Mouse (Mus musculus): ENCODE results near the gene Dlat. TPM values are rescaled to one million over a fixed set of nuclear protein-coding genes. Genes with fewer than 3 reads are reported as not detected.

The Dlat gene
- polyA plus RNA-seq, 1 experiment from 2014 or later: 42.5 TPM

DNA sequence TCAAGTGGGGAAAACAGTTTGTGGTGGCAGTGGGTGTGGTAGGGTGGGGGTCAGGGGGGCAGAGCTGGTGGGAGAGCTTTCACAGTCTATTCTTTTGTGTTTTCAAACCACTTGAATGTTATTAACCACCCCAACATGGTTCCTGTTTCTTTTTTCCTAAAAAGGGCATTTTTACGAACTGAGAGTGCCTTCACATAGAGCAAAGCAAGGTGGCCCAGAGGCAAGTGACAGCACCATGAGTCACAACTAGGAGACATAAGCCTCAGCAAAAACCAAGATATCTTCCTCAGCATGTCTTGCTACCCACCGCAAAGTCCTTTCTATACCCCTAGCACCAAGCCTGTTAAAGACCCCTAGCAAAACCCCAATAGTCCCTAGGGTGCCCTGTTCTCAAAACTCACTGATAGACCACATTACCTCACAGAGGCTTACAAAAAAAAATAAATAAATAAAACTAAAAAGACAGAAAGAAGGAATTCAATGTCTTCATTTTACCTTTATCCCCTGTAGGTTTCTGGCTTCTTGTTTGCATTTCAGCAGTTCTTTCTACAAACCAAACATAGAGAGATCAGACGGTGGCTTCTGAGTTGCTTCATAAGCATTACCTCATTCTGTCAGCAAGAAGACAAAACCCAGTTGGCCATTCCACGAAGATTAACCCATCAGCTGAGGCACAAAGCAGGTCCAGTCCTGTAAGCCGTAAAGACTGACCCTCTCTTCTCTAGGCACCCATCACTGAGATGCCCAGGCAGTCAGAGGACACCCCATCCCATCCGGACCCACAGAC is 27.5 kb upstream of the Dlat start:
- H3K27me3 ChIP-seq: no peaks in the 10 kb centered on the region
- 0 out of 2 replicates have a peak, but pooled peaks cover 2% of the 10 kb centered on the region for H3K36me3 ChIP-seq
- H3K4me1 ChIP-seq: no peaks in the 10 kb centered on the region
- H3K9ac ChIP-seq: no peak overlapping the region
- H3K9me3 ChIP-seq: no peaks in the 10 kb centered on the region
- 71% methylated on average over 6 of the region's 6 CpGs for WGBS
- no peak for ATAC-seq (ENCODE audit: borderline replicate concordance, extremely low read depth, low FRiP score, low TSS enrichment)
- H3K27ac ChIP-seq: no peak overlapping the region
- H3K4me2 ChIP-seq: no peak overlapping the region
- H3K4me3 ChIP-seq: no peak overlapping the region

DNA sequence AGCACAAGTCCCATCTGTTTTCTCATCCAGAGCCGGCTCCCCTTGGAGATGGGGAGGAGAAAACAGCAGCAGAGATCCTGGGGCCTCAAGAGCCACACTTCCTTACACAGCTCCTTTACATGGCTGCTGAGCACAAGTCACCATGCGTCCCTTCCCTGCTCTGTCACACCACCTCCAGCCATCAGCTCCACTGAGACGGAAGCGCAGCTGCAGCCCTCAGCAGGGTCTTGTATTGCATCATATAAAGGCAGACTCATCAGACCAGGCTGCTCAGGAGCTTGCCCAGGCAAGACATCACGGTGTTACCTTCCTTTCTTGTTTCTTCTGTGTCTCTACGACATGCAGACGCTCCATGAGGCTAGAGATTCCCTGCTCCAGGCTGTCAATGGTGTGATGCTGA is 22.1 kb upstream of the Dlat start:
- Histone ChIP-seq H3K4me1 (no peaks in the 10 kb centered on the region), H3K9me3 (no peaks in the 10 kb centered on the region), H3K4me2 (no peak overlapping the region), H3K27me3 (no peaks in the 10 kb centered on the region), H3K27ac (no peak overlapping the region), H3K4me3 (no peak overlapping the region), H3K9ac (no peak overlapping the region), H3K36me3 (0 out of 2 replicates have a peak, but pooled peaks cover 5% of the 10 kb centered on the region)
- no peak for ATAC-seq (ENCODE audit: borderline replicate concordance, extremely low read depth, low FRiP score, low TSS enrichment)
- WGBS: 66% methylated on average over 7 of the region's 7 CpGs

GRCm38 (mm10) chr9:50679406-50679805 is 19.8 kb upstream of the Dlat start:
- Histone ChIP-seq H3K4me1 (no peaks in the 10 kb centered on the region), H3K9ac (no peak overlapping the region), H3K4me2 (no peak overlapping the region), H3K36me3 (0 out of 2 replicates have a peak, but pooled peaks cover 5% of the 10 kb centered on the region), H3K9me3 (no peaks in the 10 kb centered on the region), H3K27me3 (no peaks in the 10 kb centered on the region), H3K27ac (no peak overlapping the region), H3K4me3 (no peak overlapping the region)
- WGBS: 84% methylated on average over 1 of the region's 1 CpGs
- no peak for ATAC-seq (ENCODE audit: borderline replicate concordance, extremely low read depth, low FRiP score, low TSS enrichment)

DNA sequence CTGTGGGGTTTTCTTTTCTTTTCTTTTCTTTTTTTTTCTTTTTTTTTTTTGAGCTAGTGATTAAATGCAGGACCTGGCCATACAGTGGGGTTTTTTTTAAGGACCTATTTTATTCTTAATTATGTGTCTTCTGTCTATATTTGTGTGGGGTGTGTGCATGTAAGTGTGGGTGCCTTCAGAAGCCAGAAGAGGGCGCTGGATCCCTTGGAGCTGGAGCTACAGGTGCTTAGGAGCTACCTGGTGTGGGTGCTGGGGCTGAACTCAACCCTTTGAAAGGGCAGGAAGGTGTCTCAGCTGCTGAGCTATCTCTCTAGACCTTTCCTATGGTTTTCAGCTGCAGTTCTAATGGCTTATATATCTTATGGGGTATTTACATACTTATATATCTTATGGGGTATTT is 15.2 kb upstream of the Dlat start:
- H3K9ac ChIP-seq: no peak overlapping the region
- WGBS: 16% methylated on average over 1 of the region's 1 CpGs
- no peak for ATAC-seq (ENCODE audit: borderline replicate concordance, extremely low read depth, low FRiP score, low TSS enrichment)

GRCm38 (mm10) chr9:50670690-50671089 is 11.1 kb upstream of the Dlat start:
- Histone ChIP-seq H3K9me3 (no peaks in the 10 kb centered on the region), H3K36me3 (no peaks in the 10 kb centered on the region), H3K4me2 (no peak overlapping the region), H3K4me1 (no peaks in the 10 kb centered on the region), H3K4me3 (no peak overlapping the region), H3K9ac (no peak overlapping the region), H3K27me3 (no peaks in the 10 kb centered on the region), H3K27ac (no peak overlapping the region)
- 27% methylated on average over 5 of the region's 5 CpGs for WGBS
- ATAC-seq (ENCODE audit: borderline replicate concordance, extremely low read depth, low FRiP score, low TSS enrichment): no peak

More for the DNA sequence above, 15.2 kb upstream of the Dlat start:
- Histone ChIP-seq H3K27ac (no peak overlapping the region), H3K27me3 (no peaks in the 10 kb centered on the region), H3K4me1 (no peaks in the 10 kb centered on the region), H3K4me2 (no peak overlapping the region), H3K9me3 (no peaks in the 10 kb centered on the region), H3K4me3 (no peak overlapping the region), H3K36me3 (no peaks in the 10 kb centered on the region)

DNA sequence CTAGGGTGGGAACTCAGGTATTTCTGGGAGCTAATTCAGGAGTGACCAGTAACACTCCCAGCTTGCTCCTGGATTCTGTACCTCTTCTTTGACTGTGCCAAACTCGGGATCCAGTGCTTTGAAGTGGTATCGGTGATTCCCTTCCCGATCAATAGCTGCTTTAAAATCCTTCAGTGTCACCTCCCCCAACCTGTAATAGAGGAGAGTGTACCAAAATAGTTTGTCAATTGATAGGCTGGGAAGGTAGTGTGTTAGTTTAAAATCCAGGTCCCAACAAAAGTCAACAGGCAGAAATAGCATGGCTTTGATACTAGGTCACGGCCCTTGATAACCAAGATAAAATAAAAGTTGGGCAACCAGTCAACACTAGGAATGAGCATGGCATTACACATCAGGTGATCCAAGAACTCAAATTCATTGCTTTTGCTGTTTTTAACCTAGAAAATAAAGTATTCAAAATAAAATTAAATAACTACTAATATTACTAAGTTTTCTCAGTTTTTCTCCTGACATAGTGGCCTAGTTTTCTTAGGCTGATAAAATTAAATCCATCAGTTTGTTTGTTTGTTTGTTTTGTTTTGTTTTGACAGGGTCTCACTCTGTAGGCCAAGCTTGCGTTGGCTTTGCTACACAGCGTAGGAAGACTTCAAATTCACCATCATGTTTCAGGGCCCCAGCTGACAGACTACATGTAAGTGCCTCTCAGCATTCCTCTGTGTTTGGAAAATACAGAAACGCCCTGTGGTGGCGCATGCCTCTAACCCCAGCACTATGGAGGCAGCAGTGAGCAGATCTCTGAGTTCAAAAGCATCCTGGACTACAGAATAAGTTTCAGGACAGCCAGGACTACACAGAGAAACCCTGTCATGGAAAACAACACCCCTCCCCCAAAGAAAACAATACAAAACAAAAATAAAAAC is 8.3 kb upstream of the Dlat start:
- Histone ChIP-seq H3K36me3 (no peaks in the 10 kb centered on the region), H3K27ac (no peak overlapping the region), H3K9me3 (no peaks in the 10 kb centered on the region), H3K27me3 (no peaks in the 10 kb centered on the region), H3K4me3 (no peak overlapping the region), H3K4me2 (no peak overlapping the region), H3K4me1 (no peaks in the 10 kb centered on the region), H3K9ac (no peak overlapping the region)
- ATAC-seq (ENCODE audit: borderline replicate concordance, extremely low read depth, low FRiP score, low TSS enrichment): no peak
- WGBS: 68% methylated on average over 8 of the region's 8 CpGs

DNA sequence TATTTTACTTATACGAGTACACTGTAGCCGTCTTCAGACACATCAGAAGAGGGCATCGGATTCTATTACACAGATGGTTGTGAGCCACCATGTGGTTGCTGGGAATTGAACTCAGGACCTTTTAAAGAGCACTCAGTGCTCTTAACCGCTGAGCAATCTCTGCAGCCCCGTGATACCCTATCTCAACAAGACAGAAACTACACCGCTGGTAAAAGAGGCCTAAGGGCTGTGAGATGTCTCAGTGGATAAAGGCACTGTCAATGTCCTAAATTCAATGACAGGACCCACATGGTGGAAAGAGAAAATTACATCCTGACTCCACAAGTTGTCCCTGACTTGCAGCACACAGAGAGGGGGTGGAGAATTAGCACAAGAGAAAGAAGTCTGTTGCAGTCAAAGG is 6.9 kb upstream of the Dlat start:
- WGBS: 76% methylated on average over 6 of the region's 6 CpGs
- no peak overlapping the region for H3K9ac ChIP-seq
- no peaks in the 10 kb centered on the region for H3K9me3 ChIP-seq
- no peak overlapping the region for H3K27ac ChIP-seq
- H3K4me2 ChIP-seq: no peak overlapping the region
- ATAC-seq (ENCODE audit: borderline replicate concordance, extremely low read depth, low FRiP score, low TSS enrichment): no peak
- no peaks in the 10 kb centered on the region for H3K4me1 ChIP-seq
- H3K27me3 ChIP-seq: no peaks in the 10 kb centered on the region
- H3K4me3 ChIP-seq: no peak overlapping the region
- no peaks in the 10 kb centered on the region for H3K36me3 ChIP-seq

- Histone ChIP-seq H3K27ac (no peak overlapping the region), H3K9me3 (no peaks in the 10 kb centered on the region), H3K4me2 (no peak overlapping the region), H3K36me3 (no peaks in the 10 kb centered on the region), H3K4me3 (no peak overlapping the region), H3K4me1 (peaks cover 3% of the 10 kb centered on the region), H3K9ac (no peak overlapping the region), H3K27me3 (no peaks in the 10 kb centered on the region)
- no peak for ATAC-seq (ENCODE audit: borderline replicate concordance, extremely low read depth, low FRiP score, low TSS enrichment)
- WGBS: 84% methylated on average over 5 of the region's 5 CpGs
Observed at GRCm38 (mm10) chr9:50664826-50665225, 5.2 kb upstream of the Dlat start.

DNA sequence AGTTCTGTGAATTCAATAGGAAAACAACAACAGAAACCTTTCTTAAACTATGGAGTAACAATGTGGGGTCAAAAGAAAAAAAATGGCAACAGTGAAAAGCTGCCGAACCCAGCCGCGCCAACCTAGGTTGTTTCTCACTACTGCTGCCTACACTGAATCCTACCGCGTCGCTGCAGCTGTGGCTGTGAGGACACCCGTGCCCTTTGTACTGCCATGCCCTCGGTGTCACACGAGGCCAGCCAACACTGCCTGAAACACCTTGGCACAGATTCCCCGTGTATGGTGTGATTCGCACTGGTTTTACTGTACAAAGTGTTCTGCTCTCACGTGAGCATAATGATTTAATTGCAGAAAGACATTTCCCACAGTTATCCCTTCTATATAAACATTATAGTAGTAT is 851 bp upstream of the Dlat start:
- no peaks in the 10 kb centered on the region for H3K9me3 ChIP-seq
- no peak for ATAC-seq (ENCODE audit: borderline replicate concordance, extremely low read depth, low FRiP score, low TSS enrichment)

DNA sequence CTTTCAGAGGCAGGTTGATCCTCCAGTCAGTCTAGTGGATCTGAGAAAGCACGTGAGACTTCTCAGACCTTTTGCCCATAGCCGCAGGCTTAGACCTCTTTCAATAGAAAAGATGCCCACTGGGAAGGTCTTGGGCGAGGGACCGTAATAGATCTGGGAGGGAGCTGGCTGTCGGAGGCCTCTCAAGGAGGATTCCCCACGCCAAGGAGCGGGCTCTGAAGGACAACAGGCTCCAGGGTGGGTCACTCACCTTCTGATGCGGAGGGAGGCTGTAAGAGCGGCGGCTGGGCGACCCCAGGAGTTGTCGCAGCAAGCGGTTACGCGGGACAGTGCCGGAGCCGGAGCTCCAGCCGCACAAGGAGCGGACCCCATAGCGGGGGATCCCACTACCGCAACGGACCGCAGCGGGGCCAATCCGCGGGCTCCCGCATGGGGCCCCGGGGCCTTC is 615 bp downstream of the Dlat start:
- peaks cover 7% of the 10 kb centered on the region for H3K36me3 ChIP-seq
- no peaks in the 10 kb centered on the region for H3K27me3 ChIP-seq
- 0% methylated on average over 28 of the region's 28 CpGs for WGBS
- H3K27ac ChIP-seq: peak overlapping the region; percentile 83
- H3K4me1 ChIP-seq: peaks cover 13% of the 10 kb centered on the region
- H3K9ac ChIP-seq: peak overlapping the region; percentile 72
- no peaks in the 10 kb centered on the region for H3K9me3 ChIP-seq
- peak; percentile 36 for ATAC-seq (ENCODE audit: borderline replicate concordance, extremely low read depth, low FRiP score, low TSS enrichment)
- peak overlapping the region; percentile 69 for H3K4me3 ChIP-seq
- peak overlapping the region; percentile 67 for H3K4me2 ChIP-seq

More for the DNA sequence above, 851 bp upstream of the Dlat start:
- WGBS: 15% methylated on average over 12 of the region's 12 CpGs
- Histone ChIP-seq H3K27ac (no peak overlapping the region), H3K4me1 (peaks cover 13% of the 10 kb centered on the region), H3K9ac (peak overlapping the region; percentile 72; the same call in 1 of the 2 replicates), H3K27me3 (no peaks in the 10 kb centered on the region), H3K4me3 (peak overlapping the region; percentile 69), H3K4me2 (peak overlapping the region; percentile 67), H3K36me3 (peaks cover 5% of the 10 kb centered on the region)

- Histone ChIP-seq H3K36me3 (peaks cover 12% of the 10 kb centered on the region), H3K9me3 (no peaks in the 10 kb centered on the region), H3K4me1 (peaks cover 13% of the 10 kb centered on the region), H3K27ac (no peak overlapping the region), H3K4me2 (peak overlapping the region; percentile 67), H3K9ac (peak overlapping the region; percentile 72), H3K27me3 (no peaks in the 10 kb centered on the region), H3K4me3 (peak overlapping the region; percentile 69)
- whole genome bisulfite sequencing: 17% methylated on average over 5 of the region's 5 CpGs
- ATAC-seq (ENCODE audit: borderline replicate concordance, extremely low read depth, low FRiP score, low TSS enrichment): no peak
Observed at GRCm38 (mm10) chr9:50658391-50658790, 1.2 kb downstream of the Dlat start.

DNA sequence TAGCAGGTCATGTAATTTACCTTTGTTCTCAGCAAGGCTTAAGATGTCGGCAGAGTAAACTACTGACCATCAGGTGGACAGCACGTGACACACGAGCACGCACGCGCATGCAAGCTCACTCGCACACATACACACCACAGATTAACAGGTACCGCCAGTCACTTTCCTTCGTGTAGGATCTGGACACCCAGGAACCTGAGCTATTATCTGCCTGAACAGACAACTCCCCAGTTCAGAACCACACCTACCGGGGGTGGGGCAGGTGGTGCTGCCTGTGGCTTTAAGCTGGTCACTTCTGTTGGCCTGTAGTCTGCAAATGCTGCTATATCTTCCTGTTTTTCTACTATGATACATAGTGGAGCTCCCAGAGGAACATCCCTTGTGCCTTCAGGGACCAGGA is 9.1 kb downstream of the Dlat start:
- 95% methylated on average over 10 of the region's 10 CpGs for WGBS

More for the DNA sequence above, 9.1 kb downstream of the Dlat start:
- H3K4me2 ChIP-seq: no peak overlapping the region
- no peak overlapping the region for H3K27ac ChIP-seq
- no peaks in the 10 kb centered on the region for H3K4me1 ChIP-seq
- H3K9me3 ChIP-seq: no peaks in the 10 kb centered on the region
- no peak overlapping the region for H3K9ac ChIP-seq
- no peak for ATAC-seq (ENCODE audit: borderline replicate concordance, extremely low read depth, low FRiP score, low TSS enrichment)
- H3K27me3 ChIP-seq: no peaks in the 10 kb centered on the region
- H3K36me3 ChIP-seq: peaks cover 55% of the 10 kb centered on the region
- H3K4me3 ChIP-seq: no peak overlapping the region
